Mouse (Mus musculus) heart, embryonic 14.5 days (tissue): ENCODE measurements at regions not wholly inside any gene's neighbourhood (a gene's known extent, or its start where the extent isn't known, plus 50 kb on each side); places are given as distances from the start of the nearest gene placed in this dataset.

Experiments used
- ATAC-seq: fragments of 200-750 bp; cut with Nextera tagmentation; 2 replicates; pipeline ENCODE4 v1.8.0; 2017; ENCODE audit warnings: low read depth, moderate TSS enrichment; ENCODE audit not compliant: insufficient number of reproducible peaks, insufficient read depth, low FRiP score
- H3K27ac ChIP-seq, 2 experiments: fragments of 200-500 bp in 1 of 2; fragments of 300-500 bp in 1 of 2; sonication (generic) in 1 of 2; replicated peaks in 1 of 2; 2 replicates each; pipeline ENCODE4 v1.5.1; 2012 to 2014; ENCODE audit warnings: low read depth in 2 of 2, low read length in 2 of 2, control low read depth in 1 of 2, mild to moderate bottlenecking in 1 of 2, mixed read lengths in 1 of 2; ENCODE audit not compliant: control insufficient read depth in 1 of 2, insufficient read depth in 1 of 2
- H3K27me3 ChIP-seq: fragments of 300-500 bp; sonication (generic); 2 replicates; pipeline ENCODE4 v1.6.1; 2014; ENCODE audit warnings: mild to moderate bottlenecking, low read length, control low read depth; ENCODE audit not compliant: control insufficient read depth, insufficient read depth
- H3K36me3 ChIP-seq: fragments of 300-500 bp; sonication (generic); 2 replicates; pipeline ENCODE4 v1.6.1; 2014; ENCODE audit warnings: mild to moderate bottlenecking, control low read depth, low read length, mixed read lengths; ENCODE audit not compliant: control insufficient read depth, insufficient read depth
- H3K4me1 ChIP-seq, 2 experiments: fragments of 200-500 bp in 1 of 2; fragments of 300-500 bp in 1 of 2; sonication (generic) in 1 of 2; 2 replicates each; pipeline ENCODE4 v1.6.1; 2012 to 2014; ENCODE audit warnings: low read length in 2 of 2, control low read depth in 1 of 2, mixed read lengths in 1 of 2; ENCODE audit not compliant: control insufficient read depth in 2 of 2, insufficient read depth in 2 of 2
- H3K4me2 ChIP-seq: fragments of 300-500 bp; sonication (generic); 2 replicates; pipeline ENCODE4 v1.6.1; 2014; ENCODE audit warnings: mild to moderate bottlenecking, low read length
- H3K4me3 ChIP-seq, 2 experiments: fragments of 200-500 bp in 1 of 2; fragments of 300-500 bp in 1 of 2; sonication (generic) in 1 of 2; 2 replicates each; pipeline ENCODE4 v1.5.1; 2012 to 2014; ENCODE audit warnings: low read length in 2 of 2, mild to moderate bottlenecking in 2 of 2, control low read depth in 1 of 2, low read depth in 1 of 2, moderate library complexity in 1 of 2; ENCODE audit not compliant: control insufficient read depth in 1 of 2, insufficient read depth in 1 of 2
- H3K9ac ChIP-seq: fragments of 300-500 bp; sonication (generic); 2 replicates; pipeline ENCODE4 v1.6.1; 2014; ENCODE audit warnings: mild to moderate bottlenecking, low read length
- H3K9me3 ChIP-seq: fragments of 300-500 bp; sonication (generic); 2 replicates; pipeline ENCODE4 v1.6.1; 2016; ENCODE audit warnings: low read length, control low read depth; ENCODE audit not compliant: control insufficient read depth
- WGBS: fragments of 180-500 bp; shearing (Covaris S2); extraction: QIAGEN DNeasy Blood & Tissue Kit; methylation state at CpG from one replicate; pipeline ENCODE4 v1.1.7; 2014; 5-methylcytosine and 5-hydroxymethylcytosine counted together

DNA sequence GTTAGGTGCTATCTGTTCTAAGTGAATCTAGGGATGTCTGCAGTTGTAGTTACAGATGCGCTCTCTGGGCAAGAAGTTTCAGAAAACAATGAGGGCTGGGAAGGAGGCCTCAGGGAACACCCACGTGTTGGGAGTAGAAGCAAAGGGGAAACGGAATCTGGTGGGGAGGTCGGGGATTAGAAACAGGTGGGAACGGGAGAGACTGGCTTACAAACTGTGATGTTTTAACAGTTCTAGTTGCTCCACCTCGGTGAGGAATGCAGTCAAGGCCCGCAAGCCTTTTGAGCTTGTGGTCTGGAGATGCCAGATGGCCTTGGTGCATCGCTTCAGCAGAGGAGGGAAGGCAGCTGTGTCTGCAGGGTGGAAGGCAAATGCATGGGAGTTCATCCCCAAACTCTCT is 242.7 kb upstream of the Ttc29 start:
- WGBS, result 66% methylated on average over 8 of the region's 8 CpGs
- peaks cover 8% of the 10 kb centered on the region; the same call in 1 of the 2 replicates for H3K9me3 ChIP-seq
- no peak overlapping the region for H3K9ac ChIP-seq
- no peak overlapping the region for H3K4me3 ChIP-seq
- no peak overlapping the region for H3K27ac ChIP-seq
- no peaks in the 10 kb centered on the region for H3K27me3 ChIP-seq
- H3K36me3 ChIP-seq, result no peaks in the 10 kb centered on the region
- H3K4me1 ChIP-seq, result no peaks in the 10 kb centered on the region
- H3K4me2 ChIP-seq, result no peak overlapping the region
- no peak for ATAC-seq

DNA sequence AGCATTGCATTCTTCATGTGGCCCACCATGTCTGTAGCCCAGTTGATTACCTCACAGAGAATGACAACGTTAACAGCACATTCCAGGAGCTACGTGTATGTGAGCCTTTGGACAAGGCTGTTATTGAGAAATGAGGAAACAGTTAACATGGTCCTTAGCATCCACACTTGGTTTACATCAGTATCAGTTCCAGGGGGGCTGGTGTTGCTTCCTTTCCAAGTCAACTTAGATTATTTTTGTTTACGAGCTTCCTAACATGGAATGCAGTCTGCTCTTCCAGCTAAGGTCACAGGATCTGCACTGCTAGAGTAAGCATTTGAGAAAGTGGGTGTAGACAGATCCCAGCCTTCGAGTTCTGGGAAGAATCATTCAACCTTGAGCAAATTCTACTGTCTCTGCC is 239.4 kb upstream of the Ttc29 start:
- Histone ChIP-seq H3K4me1 (no peaks in the 10 kb centered on the region), H3K27ac (no peak overlapping the region), H3K4me2 (no peak overlapping the region), H3K4me3 (no peak overlapping the region), H3K27me3 (no peaks in the 10 kb centered on the region), H3K9ac (no peak overlapping the region), H3K36me3 (no peaks in the 10 kb centered on the region), H3K9me3 (peaks cover 11% of the 10 kb centered on the region; the same call in 1 of the 2 replicates)
- no peak for ATAC-seq
- 38% methylated on average over 4 of the region's 4 CpGs for WGBS

DNA sequence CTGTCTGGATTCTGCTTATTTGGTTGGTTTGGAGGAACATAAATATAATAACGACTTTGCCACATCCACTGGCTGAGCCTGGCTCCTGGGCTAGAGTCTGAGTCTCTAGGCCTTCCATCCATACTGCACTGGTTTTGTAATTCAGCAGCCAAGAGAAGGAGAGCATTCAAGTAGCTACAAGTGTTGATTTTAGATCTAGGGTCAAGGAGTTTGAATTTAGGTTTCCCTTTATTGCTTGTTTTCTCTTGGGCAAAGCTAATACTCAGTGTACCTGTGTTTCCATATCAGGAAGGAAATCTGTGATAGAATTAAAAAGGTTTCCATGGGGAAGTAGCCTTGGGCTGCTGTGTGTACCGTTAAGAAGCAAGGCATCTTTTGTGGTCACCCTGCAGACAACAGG is 234.0 kb upstream of the Ttc29 start:
- ATAC-seq, result no peak
- Histone ChIP-seq H3K4me3 (no peak overlapping the region), H3K27me3 (no peaks in the 10 kb centered on the region)

DNA sequence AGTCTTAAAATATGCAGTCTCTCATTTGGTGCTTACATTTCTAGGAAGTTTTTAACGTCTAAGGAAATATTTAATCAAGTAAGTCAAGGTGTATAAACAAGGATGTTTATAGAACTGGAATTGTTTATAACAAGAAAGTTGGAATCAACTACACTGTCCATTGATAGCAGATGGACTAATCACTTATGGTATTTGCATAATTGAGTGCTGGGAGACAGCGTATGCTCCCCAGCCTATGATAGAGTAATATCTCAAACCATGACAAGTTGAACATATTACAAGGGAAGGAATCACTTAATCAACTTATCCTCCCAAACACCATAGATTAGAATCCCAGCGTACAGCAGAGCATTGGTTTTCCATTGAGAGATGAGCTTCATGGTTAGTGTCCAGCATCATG is 232.4 kb upstream of the Ttc29 start:
- no peak overlapping the region for H3K4me3 ChIP-seq
- no peaks in the 10 kb centered on the region for H3K27me3 ChIP-seq
- peaks cover 2 to 13% of the 10 kb centered on the region in 2 experiments for H3K4me1 ChIP-seq
- H3K9me3 ChIP-seq, result no peaks in the 10 kb centered on the region
- no peaks in the 10 kb centered on the region for H3K36me3 ChIP-seq
- 89% methylated on average over 3 of the region's 3 CpGs for WGBS
- H3K9ac ChIP-seq, result no peak overlapping the region
- ATAC-seq, result no peak
- H3K4me2 ChIP-seq, result no peak overlapping the region
- H3K27ac ChIP-seq, result no peak overlapping the region

More for the DNA sequence above, 234.0 kb upstream of the Ttc29 start:
- WGBS, result 64% methylated on average over 2 of the region's 2 CpGs
- Histone ChIP-seq H3K27ac (no peak overlapping the region), H3K36me3 (no peaks in the 10 kb centered on the region), H3K9me3 (peaks cover 11% of the 10 kb centered on the region; the same call in 1 of the 2 replicates), H3K4me2 (no peak overlapping the region), H3K9ac (no peak overlapping the region), H3K4me1 (peaks cover 0 to 3% of the 10 kb centered on the region in 2 experiments; a peak in 1 of 4 replicates)

DNA sequence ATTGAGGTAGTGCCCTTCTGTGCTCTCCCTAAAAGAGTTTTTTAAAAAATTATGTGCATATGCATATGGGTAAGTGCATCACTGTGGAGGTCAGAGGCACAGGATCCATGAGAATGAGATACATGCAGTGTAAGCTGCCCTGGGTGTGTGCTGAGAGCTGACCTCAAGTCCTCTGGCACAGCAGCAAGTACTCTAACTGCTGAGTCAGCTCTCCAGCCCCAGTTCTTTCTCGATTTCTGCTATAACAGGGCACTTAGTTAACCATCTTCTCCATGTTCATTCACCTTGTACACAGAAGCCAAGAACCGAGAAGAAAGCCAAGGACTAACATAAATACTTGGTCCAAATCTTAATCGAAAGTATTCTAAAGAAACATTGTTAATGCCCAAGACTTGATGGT is 231.1 kb upstream of the Ttc29 start:
- no peaks in the 10 kb centered on the region for H3K9me3 ChIP-seq
- no peak overlapping the region for H3K4me2 ChIP-seq
- no peak for ATAC-seq
- 73% methylated on average over 3 of the region's 3 CpGs for WGBS
- no peak overlapping the region for H3K9ac ChIP-seq
- H3K27me3 ChIP-seq, result no peaks in the 10 kb centered on the region
- peaks cover 4 to 13% of the 10 kb centered on the region in 2 experiments for H3K4me1 ChIP-seq
- H3K36me3 ChIP-seq, result no peaks in the 10 kb centered on the region
- H3K4me3 ChIP-seq, result no peak overlapping the region
- H3K27ac ChIP-seq, result no peak overlapping the region

DNA sequence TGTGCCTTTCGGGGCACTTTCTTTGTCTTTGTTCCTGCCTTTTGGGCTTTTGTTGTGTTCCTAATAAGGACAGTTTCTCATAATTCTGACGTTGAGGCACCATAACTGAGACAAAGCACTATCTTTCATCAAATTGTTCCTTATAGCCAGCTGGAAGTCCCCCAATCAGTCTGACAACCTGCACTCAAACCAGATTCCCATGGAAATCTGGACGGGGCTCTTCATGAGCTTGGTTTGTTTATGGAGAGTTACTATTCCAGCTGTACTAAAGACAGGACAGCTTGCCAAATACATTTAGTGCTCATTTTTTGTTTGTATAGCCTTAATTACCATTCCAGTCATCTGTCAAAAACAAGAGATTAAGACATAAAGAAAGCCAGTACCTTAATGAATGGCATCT is 229.6 kb upstream of the Ttc29 start:
- 56% methylated on average over 3 of the region's 3 CpGs for WGBS
- Histone ChIP-seq H3K9ac (no peak overlapping the region), H3K4me2 (no peak overlapping the region), H3K27me3 (no peaks in the 10 kb centered on the region), H3K4me1 (peaks cover 6 to 24% of the 10 kb centered on the region in 2 experiments), H3K36me3 (no peaks in the 10 kb centered on the region), H3K4me3 (no peak overlapping the region), H3K27ac (no peak overlapping the region), H3K9me3 (no peaks in the 10 kb centered on the region)
- no peak for ATAC-seq

DNA sequence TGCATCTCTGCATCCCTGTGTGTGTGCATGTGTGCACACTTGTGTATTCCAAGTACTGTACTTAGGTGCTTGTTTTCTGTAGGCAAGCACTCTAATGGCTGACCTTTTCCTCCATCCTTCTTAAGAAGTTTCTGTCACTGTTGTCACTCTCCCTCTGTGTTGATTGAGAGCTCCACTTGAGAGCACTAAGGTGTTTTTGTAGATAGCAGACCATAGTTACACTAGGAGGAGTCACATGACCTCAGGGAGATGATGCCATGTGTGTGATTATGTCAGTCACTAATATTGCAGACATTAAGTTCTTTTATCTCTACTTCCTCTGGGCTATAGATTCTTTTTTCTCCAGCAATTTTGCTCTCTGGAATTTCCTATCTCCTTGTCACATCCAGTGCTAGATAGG is 225.9 kb upstream of the Ttc29 start:
- no peak for ATAC-seq
- no peak overlapping the region for H3K9ac ChIP-seq

DNA sequence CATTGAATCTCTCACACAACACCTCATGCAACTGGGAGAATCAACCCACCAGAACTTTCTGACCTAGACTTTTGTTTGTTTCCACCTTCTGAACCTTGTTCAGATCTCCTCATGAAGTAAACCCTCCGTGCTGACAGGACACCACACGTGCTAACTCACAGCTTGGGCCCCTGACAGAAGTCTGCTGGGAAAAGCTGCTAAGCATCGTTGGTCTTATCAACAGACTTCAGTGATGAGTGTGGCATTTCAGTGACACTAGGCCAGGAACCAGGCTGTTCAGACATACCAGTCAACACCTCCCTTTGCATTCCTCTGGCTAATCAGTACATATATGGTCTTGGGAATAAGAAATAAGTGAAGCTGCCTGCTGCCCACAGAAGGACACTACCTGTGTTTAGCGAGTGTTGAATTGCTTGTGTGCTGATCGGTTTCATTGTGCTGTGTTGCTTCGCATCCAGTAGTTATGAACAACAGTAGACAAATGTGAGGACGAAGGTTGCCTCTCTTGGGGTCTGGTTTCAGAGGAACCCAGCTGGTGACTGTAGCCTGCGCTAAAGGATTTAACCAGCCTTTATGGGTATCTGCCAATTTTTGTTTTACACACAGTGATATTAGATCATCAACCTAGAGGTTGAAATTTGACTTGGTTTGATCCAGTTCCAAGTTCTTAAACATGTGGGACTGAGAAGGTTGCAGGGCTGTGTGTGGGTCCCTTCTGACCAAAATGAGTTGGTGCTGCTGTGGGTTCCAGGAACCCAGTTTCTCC is 224.6 kb upstream of the Ttc29 start:
- H3K27me3 ChIP-seq, result no peaks in the 10 kb centered on the region
- ATAC-seq, result peak; percentile 94
- H3K36me3 ChIP-seq, result no peaks in the 10 kb centered on the region
- peak overlapping the region; percentile 29; the same call in 1 of the 2 replicates for H3K4me2 ChIP-seq
- H3K4me1 ChIP-seq, result peaks cover 18 to 44% of the 10 kb centered on the region in 2 experiments
- H3K9ac ChIP-seq, result peak overlapping the region; percentile 13; the same call in 1 of the 2 replicates
- H3K9me3 ChIP-seq, result no peaks in the 10 kb centered on the region
- no peak overlapping the region for H3K4me3 ChIP-seq
- WGBS, result 21% methylated on average over 8 of the region's 8 CpGs
- peak overlapping the region; percentile 95 to 97 for H3K27ac ChIP-seq

More for the DNA sequence above, 225.9 kb upstream of the Ttc29 start:
- no peaks in the 10 kb centered on the region for H3K36me3 ChIP-seq
- no peaks in the 10 kb centered on the region for H3K9me3 ChIP-seq
- no peak overlapping the region for H3K4me2 ChIP-seq
- H3K4me1 ChIP-seq, result peaks cover 18 to 44% of the 10 kb centered on the region in 2 experiments
- peak overlapping the region; percentile 92 to 95 for H3K27ac ChIP-seq
- no peaks in the 10 kb centered on the region for H3K27me3 ChIP-seq
- no peak overlapping the region for H3K4me3 ChIP-seq
